Mouse (Mus musculus) thymus, postnatal 14 days (tissue): ENCODE measurements at regions not wholly inside any gene's neighbourhood (a gene's known extent, or its start where the extent isn't known, plus 50 kb on each side); places are given as distances from the start of the nearest gene placed in this dataset.
A peak's percentile ranks its signal among the peaks of the same experiment; 100 is the strongest.

ENCODE experiments used
- DNase-seq: peaks from one replicate; pipeline ENCODE4 v3.0.0; 2021

DNA sequence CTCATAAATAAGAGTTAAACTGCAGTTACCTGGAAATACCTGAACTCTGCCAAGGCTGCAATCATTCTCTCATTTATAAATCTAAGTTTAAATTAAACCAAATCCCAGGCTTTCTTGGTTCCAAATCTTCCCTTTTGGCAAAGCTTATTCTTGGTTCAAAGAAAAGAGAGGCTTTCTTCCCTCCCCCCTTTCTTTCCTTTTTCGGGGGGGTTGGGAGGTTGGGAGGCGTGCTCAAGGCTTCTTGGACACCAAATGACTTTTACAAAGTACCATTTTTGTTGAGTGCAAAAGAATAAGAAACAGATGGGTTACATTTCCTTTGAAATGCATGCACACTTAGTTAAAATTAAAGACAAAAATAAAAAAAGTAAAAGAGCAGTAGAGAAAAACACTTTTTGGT lies 105.4 kb upstream of the Mroh9 start:
- DNase-seq: no peak

DNA sequence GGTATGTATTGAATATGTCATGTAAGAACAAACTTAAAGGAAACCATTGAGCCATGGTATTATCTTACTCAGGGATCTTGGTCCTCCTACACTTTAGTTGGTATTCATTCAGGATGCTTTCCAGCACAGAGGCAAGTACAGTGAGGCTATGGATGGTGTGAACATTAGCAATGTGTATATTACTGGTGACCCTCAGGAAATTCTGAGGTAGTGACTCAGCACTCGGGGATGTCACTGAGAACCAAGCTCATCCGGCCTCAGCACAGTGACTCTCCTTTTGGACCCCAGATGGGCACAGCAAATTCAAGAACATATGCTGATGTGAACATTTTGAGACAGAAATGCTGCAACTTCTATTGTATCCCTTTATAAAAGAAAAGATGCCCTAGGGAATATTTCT lies 96.4 kb upstream of the Mroh9 start:
- DNase-seq: no peak

DNA sequence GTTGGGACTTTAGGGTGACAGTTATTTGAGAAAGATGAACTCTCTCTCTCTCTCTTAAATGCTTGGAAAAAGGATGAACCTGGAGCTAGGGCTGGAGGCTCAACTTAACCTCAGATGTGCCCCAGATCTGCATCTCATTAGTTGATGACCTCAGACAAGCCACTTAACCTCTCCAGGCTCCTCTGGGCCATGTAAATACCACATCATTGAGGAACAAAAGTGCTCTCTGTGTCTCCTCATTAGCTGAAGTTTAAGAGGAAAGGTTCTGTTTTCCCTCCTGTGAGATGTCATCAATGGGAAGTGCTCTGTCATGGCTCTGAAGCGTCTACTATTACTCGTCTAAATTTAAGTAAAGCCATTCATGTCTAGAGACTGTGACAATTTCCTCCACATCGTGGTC lies 91.5 kb upstream of the Mroh9 start:
- no peak for DNase-seq

DNA sequence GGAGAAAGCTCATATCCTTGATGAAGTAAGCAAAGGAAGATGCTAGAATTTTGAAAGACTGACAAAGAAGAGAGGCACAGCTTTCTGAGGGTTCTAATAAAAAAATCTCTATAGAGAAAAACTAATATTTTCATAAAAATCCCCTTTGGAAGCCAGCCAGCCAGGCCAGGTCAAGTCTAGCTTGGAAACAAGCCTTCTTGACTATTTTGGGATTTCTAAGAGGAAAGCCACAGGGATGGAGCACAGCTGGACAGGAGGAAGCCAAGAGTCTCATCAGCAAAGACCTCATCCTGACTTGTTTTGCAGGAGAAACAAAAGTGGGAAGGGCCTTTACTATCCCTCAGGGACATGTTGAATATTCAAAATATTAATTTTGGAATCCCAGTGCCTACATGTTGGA lies 81.6 kb upstream of the Mroh9 start:
- DNase-seq: no peak

DNA sequence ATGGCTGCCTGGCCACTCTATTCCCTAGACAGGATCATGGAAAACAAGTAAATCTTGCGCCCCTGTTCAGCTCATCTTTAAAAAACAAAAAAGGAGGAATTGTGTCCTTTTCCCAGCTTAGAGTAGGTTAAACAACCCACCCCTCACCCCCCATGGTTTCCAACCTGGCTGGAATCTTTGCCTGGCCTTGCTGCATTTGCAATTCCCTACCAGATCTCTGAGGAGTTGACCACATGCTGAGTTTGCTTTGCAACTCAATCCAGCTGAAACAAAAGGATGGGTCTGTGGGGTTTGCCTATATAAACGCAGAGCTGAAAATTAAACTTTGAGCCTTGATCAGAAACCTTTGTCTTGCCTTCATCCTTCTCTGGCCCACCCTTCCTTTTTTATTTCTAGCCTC lies 78.2 kb upstream of the Mroh9 start:
- DNase-seq: no peak

DNA sequence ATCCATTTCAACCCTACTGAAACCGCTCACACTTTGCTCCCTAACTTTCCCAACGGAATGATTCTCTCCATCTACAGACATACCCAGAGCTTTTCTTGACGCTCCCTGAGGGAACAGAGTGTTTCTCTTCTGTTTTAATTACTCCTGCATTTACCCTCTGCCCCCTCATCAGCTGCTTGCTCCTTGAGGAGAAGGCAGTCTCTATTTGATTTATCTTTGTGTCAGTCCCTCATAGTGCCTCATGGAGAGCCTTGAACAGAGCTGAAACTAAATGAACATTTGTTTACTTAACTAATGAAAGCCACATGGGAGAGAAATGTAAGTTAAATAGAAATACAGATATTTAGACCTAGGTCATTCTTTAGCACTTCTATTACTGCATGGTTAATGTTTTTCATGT lies 74.4 kb upstream of the Mroh9 start:
- DNase-seq: no peak

DNA sequence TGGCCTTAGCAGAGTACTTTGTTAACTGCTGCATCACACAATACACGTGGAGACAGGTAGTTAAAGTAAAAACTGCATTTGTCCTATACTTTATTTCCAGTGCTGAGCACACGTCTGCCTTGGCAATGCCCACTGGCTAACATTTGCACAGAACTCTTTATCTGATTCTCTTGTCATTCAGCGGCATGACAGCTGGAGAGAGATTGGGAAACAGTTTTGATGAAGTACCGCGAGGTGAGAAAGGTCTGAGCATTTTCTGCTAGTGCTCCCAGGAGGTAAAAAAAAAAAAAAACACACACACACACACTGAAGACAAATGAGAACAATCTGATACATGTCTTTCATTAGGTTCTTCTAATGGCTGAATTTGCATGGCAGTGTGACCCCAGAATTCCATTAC lies 73.0 kb upstream of the Mroh9 start:
- DNase-seq: no peak

DNA sequence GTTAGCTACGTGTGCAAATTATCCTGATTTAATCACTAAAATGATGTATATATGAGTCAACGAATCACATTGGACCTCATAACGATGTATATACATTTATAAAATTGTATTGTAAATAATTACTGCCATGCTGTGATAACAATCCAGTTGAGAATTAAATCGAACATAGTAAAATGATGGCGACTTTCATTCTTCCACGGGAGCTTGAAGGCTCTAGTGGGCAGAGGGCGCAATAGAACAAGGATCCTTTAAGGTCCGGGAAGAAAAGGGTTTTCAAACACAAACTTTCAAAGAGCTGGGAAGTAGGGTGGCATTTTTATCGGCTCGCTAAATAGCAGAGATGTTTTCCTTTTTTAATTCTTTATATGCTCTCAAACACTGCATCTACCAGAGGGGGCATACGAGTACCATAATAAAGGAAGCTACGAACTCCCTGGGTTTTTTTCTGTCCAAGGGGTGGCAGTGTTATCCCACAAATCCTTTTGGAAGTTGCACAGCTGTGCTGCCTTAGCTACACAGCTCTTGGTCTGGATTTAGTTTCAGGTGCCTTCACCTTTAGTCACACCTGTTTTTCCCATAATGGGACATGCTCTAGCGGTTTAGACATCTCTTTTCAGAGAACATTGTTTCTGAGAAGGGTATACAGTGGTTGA lies 64.9 kb upstream of the Mroh9 start:
- peak; percentile 3 for DNase-seq

DNA sequence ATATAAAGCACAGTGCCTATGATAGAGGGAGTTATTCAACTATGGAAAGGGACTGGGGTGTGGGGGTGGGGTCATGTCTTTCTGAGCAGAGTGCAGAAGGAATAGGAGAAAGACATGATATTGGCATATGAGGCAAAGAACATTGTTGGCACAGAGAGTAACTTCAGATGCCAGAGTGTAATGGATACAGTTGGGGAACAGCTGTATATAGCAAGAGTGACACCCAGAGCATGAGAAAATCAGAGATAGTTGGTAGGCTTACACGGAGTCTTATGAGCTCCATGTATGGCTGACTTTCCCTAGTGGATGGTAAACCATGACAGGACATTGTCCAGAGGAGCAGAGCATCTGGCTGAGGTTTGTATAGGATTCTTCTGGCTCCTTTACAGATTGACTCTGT lies 61.2 kb upstream of the Mroh9 start:
- DNase-seq: no peak

DNA sequence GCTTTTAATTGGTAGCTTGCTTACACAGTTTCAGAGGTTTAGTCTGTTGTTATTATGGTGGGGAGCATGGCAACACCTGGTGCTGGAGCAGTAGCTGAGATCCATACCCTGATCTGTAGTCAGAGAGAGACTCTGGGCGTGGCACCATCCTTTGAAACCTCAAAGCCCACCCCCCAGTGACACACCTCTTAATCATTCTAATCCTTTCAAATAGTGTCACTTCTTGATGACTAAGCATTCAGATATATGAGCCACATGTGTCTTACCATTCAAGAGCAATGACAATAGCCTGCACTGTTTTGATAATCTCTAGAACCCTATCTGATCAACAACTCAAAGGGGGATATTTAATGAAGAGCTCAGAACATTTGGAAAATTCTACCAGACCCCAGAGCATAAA lies 57.6 kb upstream of the Mroh9 start:
- DNase-seq: no peak

DNA sequence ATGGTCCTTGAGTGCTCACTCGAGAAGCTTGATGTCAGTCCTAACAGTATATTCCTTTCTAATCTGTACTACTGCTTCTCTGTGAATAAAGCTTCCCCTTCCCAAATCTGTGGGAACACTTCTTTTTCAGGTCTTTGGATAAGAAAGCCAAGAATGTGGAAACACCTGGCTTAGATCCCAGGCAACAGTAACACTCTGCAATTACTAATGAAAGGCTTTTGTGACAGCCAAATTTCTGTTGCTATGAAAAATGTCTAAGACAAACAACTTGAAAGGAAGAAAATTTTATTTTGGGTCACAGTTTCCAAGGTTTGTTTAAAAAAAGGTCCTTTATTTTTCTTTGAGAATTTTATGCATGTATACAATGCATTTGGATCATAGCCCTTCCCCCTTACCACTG lies 56.0 kb upstream of the Mroh9 start:
- DNase-seq: no peak

DNA sequence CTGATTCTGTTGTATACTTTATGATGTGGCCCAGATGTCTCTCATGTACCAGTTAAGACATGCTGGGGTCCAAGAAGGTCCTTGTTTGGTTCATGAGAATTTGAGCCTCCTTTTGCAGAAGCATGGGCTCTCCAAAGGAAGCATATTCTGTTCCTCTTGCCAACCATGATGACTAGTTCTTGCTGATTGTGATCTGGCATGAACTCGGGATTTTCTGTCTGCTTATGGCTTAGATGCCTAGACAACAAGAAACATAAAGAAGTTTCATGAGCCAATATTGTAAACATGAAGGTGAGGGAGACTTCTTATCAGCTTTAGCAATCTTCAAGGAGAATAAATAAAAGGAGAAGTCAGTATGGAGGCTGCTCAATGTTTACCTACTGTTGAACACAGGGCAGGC lies 52.7 kb upstream of the Mroh9 start:
- DNase-seq: no peak
